ENCODE assay signal across 13 mouse cellular contexts in genomic region chr12:31318409-31318963, GRCm38 (mm10). TPM values are rescaled to one million over a fixed set of nuclear protein-coding genes. Genes with fewer than 3 reads are reported as not detected.
DNase-seq lines count a peak whose midpoint lies in the region; ATAC-seq lines count a peak whose summit lies in the region.
"Had no signal": no experiment of that assay in that cellular context is flagged by ENCODE, and none has a peak within 500 bp of the region (broad histone marks: within the 10 kb centered on the region; RNA-seq: fewer than 3 reads in every experiment).

No protein-coding gene starts in this region.

- H3K4me2 ChIP-seq in forebrain, embryonic 15.5 days (replicated peaks), result no peak overlapping the region
- no peak overlapping the region for H3K4me2 ChIP-seq in hindbrain, embryonic 15.5 days
- H3K4me2 ChIP-seq: kidney, embryonic 15.5 days had no signal

- ATAC-seq in forebrain, embryonic 15.5 days (replicated peaks), result peak; percentile 51
- 0 out of 2 replicates have a peak, but pooled peaks have one; percentile 23 for ATAC-seq in hindbrain, embryonic 15.5 days (ENCODE audit: low FRiP score, low read depth)
- ATAC-seq: CD4-positive, CD25-positive, alpha-beta regulatory T cell, adult 4 months; Patski had no signal

- H3K9ac ChIP-seq in forebrain, embryonic 15.5 days (replicated peaks), result no peak overlapping the region
- H3K9ac ChIP-seq in hindbrain, embryonic 15.5 days, result no peak overlapping the region
- H3K9ac ChIP-seq: kidney, embryonic 15.5 days had no signal

- peaks cover 8% of the 10 kb centered on the region for H3K4me1 ChIP-seq in forebrain, embryonic 15.5 days
- H3K4me1 ChIP-seq in forebrain, embryonic 10.5 days, result no peaks in the 10 kb centered on the region
- H3K4me1 ChIP-seq in hindbrain, embryonic 15.5 days (replicated peaks), result peaks cover 3% of the 10 kb centered on the region; the same call in 1 of the 2 replicates
- no peaks in the 10 kb centered on the region for H3K4me1 ChIP-seq in hindbrain, embryonic 10.5 days (replicated peaks)
- H3K4me1 ChIP-seq in limb, embryonic 10.5 days, result peaks cover 9% of the 10 kb centered on the region
- H3K4me1 ChIP-seq: kidney, embryonic 15.5 days had no signal

- H3K4me3 ChIP-seq in forebrain, embryonic 15.5 days, result no peak overlapping the region
- H3K4me3 ChIP-seq in forebrain, embryonic 10.5 days, result no peak overlapping the region
- no peak overlapping the region for H3K4me3 ChIP-seq in hindbrain, embryonic 15.5 days
- H3K4me3 ChIP-seq in hindbrain, embryonic 10.5 days, result no peak overlapping the region
- no peak overlapping the region for H3K4me3 ChIP-seq in limb, embryonic 10.5 days
- H3K4me3 ChIP-seq: kidney, embryonic 15.5 days had no signal

- WGBS in forebrain, embryonic 15.5 days, result 45% methylated on average over 10 of the region's 10 CpGs
- WGBS in forebrain, embryonic 10.5 days, result 94% methylated on average over 10 of the region's 10 CpGs
- 71% methylated on average over 10 of the region's 10 CpGs for WGBS in hindbrain, embryonic 15.5 days
- WGBS in hindbrain, embryonic 10.5 days, result 95% methylated on average over 10 of the region's 10 CpGs
- 95% methylated on average over 10 of the region's 10 CpGs for WGBS in limb, embryonic 10.5 days

- H3K9me3 ChIP-seq in forebrain, embryonic 15.5 days, result no peaks in the 10 kb centered on the region
- no peaks in the 10 kb centered on the region for H3K9me3 ChIP-seq in forebrain, embryonic 10.5 days
- H3K9me3 ChIP-seq in hindbrain, embryonic 15.5 days, result no peaks in the 10 kb centered on the region
- H3K9me3 ChIP-seq in hindbrain, embryonic 10.5 days, result no peaks in the 10 kb centered on the region
- H3K9me3 ChIP-seq in limb, embryonic 10.5 days (replicated peaks), result no peaks in the 10 kb centered on the region
- H3K9me3 ChIP-seq: kidney, embryonic 15.5 days had no signal

- H3K27me3 ChIP-seq in forebrain, embryonic 15.5 days, result no peaks in the 10 kb centered on the region
- no peaks in the 10 kb centered on the region for H3K27me3 ChIP-seq in forebrain, embryonic 10.5 days (ENCODE audit: poor library complexity, severe bottlenecking)
- H3K27me3 ChIP-seq in hindbrain, embryonic 15.5 days, result no peaks in the 10 kb centered on the region
- no peaks in the 10 kb centered on the region for H3K27me3 ChIP-seq in hindbrain, embryonic 10.5 days (ENCODE audit: insufficient read depth, poor library complexity, severe bottlenecking)
- H3K27me3 ChIP-seq in limb, embryonic 10.5 days (ENCODE audit: low read depth, poor library complexity, severe bottlenecking), result no peaks in the 10 kb centered on the region
- H3K27me3 ChIP-seq: kidney, embryonic 15.5 days; Patski had no signal

- no peak overlapping the region for H3K27ac ChIP-seq in forebrain, embryonic 15.5 days (replicated peaks)
- no peak overlapping the region for H3K27ac ChIP-seq in forebrain, embryonic 10.5 days
- H3K27ac ChIP-seq in hindbrain, embryonic 15.5 days (replicated peaks), result no peak overlapping the region
- H3K27ac ChIP-seq in hindbrain, embryonic 10.5 days, result no peak overlapping the region
- no peak overlapping the region for H3K27ac ChIP-seq in limb, embryonic 10.5 days
- H3K27ac ChIP-seq: kidney, embryonic 15.5 days had no signal

- DNase-seq in forebrain, embryonic 10.5 days (ENCODE audit: extremely low spot score, low spot score), result no peak
- DNase-seq in hindbrain, embryonic 10.5 days (ENCODE audit: low spot score), result no peak
- peak; percentile 49 for DNase-seq in ovary, adult 18-20 months (ENCODE audit: low spot score)
- DNase-seq in ovary, postnatal 10 days (ENCODE audit: low spot score), result no peak
- peak; percentile 1 for DNase-seq in limb, embryonic 10.5 days (ENCODE audit: low spot score)
- DNase-seq in embryo, embryonic 9.5 days (ENCODE audit: extremely low spot score), result no peak
- DNase-seq: liver; lung, postnatal 10 days had no signal

- H3K36me3 ChIP-seq in forebrain, embryonic 15.5 days, result peaks cover 7% of the 10 kb centered on the region
- H3K36me3 ChIP-seq in forebrain, embryonic 10.5 days (replicated peaks), result peaks cover 30% of the 10 kb centered on the region
- H3K36me3 ChIP-seq in hindbrain, embryonic 15.5 days, result no peaks in the 10 kb centered on the region; the same call in 1 of the 2 replicates
- peaks cover 9% of the 10 kb centered on the region for H3K36me3 ChIP-seq in hindbrain, embryonic 10.5 days
- peaks cover 100% of the 10 kb centered on the region for H3K36me3 ChIP-seq in limb, embryonic 10.5 days

RNA-seq across cellular contexts. Expression of gene Dld, which starts 32.8 kb away (rescaled TPM):
- polyA plus RNA-seq in forebrain, embryonic 15.5 days (2015; fragmentation: Nextera tagmentation; extraction: Ambion mirVana), result 115 and 126 TPM in 2 replicates
- polyA plus RNA-seq in forebrain, embryonic 10.5 days (2016; fragmentation: Nextera tagmentation; extraction: Ambion mirVana), result 136 and 137 TPM in 2 replicates
- polyA plus RNA-seq in hindbrain, embryonic 15.5 days (2015; fragmentation: Nextera tagmentation; extraction: Ambion mirVana), result 112 and 119 TPM in 2 replicates
- 115 and 129 TPM in 2 replicates for polyA plus RNA-seq in hindbrain, embryonic 10.5 days (2016; fragmentation: Nextera tagmentation; extraction: Ambion mirVana)
- polyA plus RNA-seq in limb, embryonic 10.5 days (2016; fragmentation: Nextera tagmentation; extraction: Ambion mirVana), result 129 and 155 TPM in 2 replicates

RNA-seq across cellular contexts. Expression of gene Lamb1, which starts 53.5 kb away (rescaled TPM):
- polyA plus RNA-seq in forebrain, embryonic 15.5 days (2015; fragmentation: Nextera tagmentation; extraction: Ambion mirVana), result 18.3 and 19.1 TPM in 2 replicates
- 22.6 and 23.1 TPM in 2 replicates for polyA plus RNA-seq in forebrain, embryonic 10.5 days (2016; fragmentation: Nextera tagmentation; extraction: Ambion mirVana)
- 18.4 and 19.8 TPM in 2 replicates for polyA plus RNA-seq in hindbrain, embryonic 15.5 days (2015; fragmentation: Nextera tagmentation; extraction: Ambion mirVana)
- 21.8 and 23.7 TPM in 2 replicates for polyA plus RNA-seq in hindbrain, embryonic 10.5 days (2016; fragmentation: Nextera tagmentation; extraction: Ambion mirVana)
- 40.5 and 44.6 TPM in 2 replicates for polyA plus RNA-seq in limb, embryonic 10.5 days (2016; fragmentation: Nextera tagmentation; extraction: Ambion mirVana)
- polyA plus RNA-seq: CD4-positive, CD25-positive, alpha-beta regulatory T cell, adult 4 months had no signal

Comparison
In these comparisons a context has a peak if more than half of its experiments do, and no peak if none do; other contexts are left out.
1. DNase-seq: peak in ovary, adult 18-20 months (single experiment) and limb, embryonic 10.5 days (single experiment); none in forebrain, embryonic 10.5 days (single experiment), hindbrain, embryonic 10.5 days (single experiment), ovary, postnatal 10 days (single experiment) and embryo, embryonic 9.5 days (single experiment).